Mouse (Mus musculus) hindbrain, embryonic 10.5 days (tissue): ENCODE results near the gene Cln5. TPM values are rescaled to one million over a fixed set of nuclear protein-coding genes. Genes with fewer than 3 reads are reported as not detected.

Experiments
- DNase-seq: peaks from one replicate; pipeline ENCODE4 v3.0.0-alpha.2; 2017; ENCODE audit warnings: low spot score
- H3K27ac ChIP-seq: fragments of 300-500 bp; sonication (generic); 2 replicates; pipeline ENCODE4 v1.5.1; 2016; ENCODE audit warnings: mild to moderate bottlenecking, moderate library complexity
- H3K27me3 ChIP-seq: fragments of 300-500 bp; sonication (generic); 2 replicates; pipeline ENCODE4 v1.6.1; 2016; ENCODE audit warnings: mild to moderate bottlenecking; ENCODE audit not compliant: poor library complexity, insufficient read depth, severe bottlenecking
- H3K36me3 ChIP-seq: fragments of 300-500 bp; sonication (generic); 2 replicates; pipeline ENCODE4 v1.6.1; 2016; ENCODE audit warnings: mild to moderate bottlenecking, moderate library complexity
- H3K4me1 ChIP-seq: fragments of 300-500 bp; sonication (generic); replicated peaks from 2 replicates; pipeline ENCODE4 v1.6.1; 2016; ENCODE audit warnings: mild to moderate bottlenecking
- H3K4me3 ChIP-seq: fragments of 300-500 bp; sonication (generic); 2 replicates; pipeline ENCODE4 v1.5.1; 2016; ENCODE audit warnings: mild to moderate bottlenecking, moderate library complexity
- H3K9me3 ChIP-seq: fragments of 300-500 bp; sonication (generic); 2 replicates; pipeline ENCODE4 v1.6.1; 2016; ENCODE audit warnings: mild to moderate bottlenecking, moderate library complexity
- WGBS: fragments of 180-500 bp; shearing (Covaris S2); methylation state at CpG from one replicate; pipeline ENCODE4 v1.1.7; 2016; 5-methylcytosine and 5-hydroxymethylcytosine counted together
- polyA plus RNA-seq: library from polyadenylated mRNA; unstranded; fragments of >200 nt; fragmentation: Nextera tagmentation; extraction: Ambion mirVana; gene quantifications from 2 replicates; pipeline ENCODE4 v1.2.1, GENCODE M21; 2016

Cln5 gene
- polyA plus RNA-seq, 1 experiment from 2014 or later, result 23.5 TPM

GRCm38 (mm10) chr14:103086671-103087324 is 16.8 kb downstream of the Cln5 start:
- H3K4me1 ChIP-seq, result no peaks in the 10 kb centered on the region
- H3K9me3 ChIP-seq, result no peaks in the 10 kb centered on the region
- no peaks in the 10 kb centered on the region for H3K27me3 ChIP-seq
- H3K27ac ChIP-seq, result no peak overlapping the region
- H3K4me3 ChIP-seq, result no peak overlapping the region
- 95% methylated on average over 4 of the region's 4 CpGs for WGBS
- peaks cover 89% of the 10 kb centered on the region for H3K36me3 ChIP-seq
- DNase-seq, result no peak

DNA sequence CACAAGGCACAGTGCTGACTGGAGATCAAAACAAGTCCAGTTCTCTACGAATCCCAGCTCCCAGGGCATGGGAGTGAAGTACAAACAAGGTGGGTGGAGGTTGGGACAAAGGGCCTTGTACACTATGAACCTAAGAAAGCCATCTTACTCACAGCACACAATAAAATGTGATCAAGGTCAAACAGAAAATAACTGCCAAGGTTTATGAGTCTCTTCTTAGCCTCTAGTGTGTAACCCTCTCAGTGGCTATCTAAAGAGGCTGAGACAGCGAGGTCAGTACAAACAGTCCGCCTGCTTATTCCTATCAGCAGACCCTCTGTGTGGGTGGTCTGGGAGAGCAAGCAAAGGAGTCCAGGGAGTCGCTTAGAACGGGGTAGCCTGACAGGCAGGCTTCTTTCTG is 17.8 kb downstream of the Cln5 start:
- Histone ChIP-seq H3K9me3 (no peaks in the 10 kb centered on the region), H3K27ac (no peak overlapping the region), H3K27me3 (no peaks in the 10 kb centered on the region), H3K4me1 (no peaks in the 10 kb centered on the region), H3K36me3 (peaks cover 91% of the 10 kb centered on the region), H3K4me3 (no peak overlapping the region)
- 91% methylated on average over 5 of the region's 5 CpGs for WGBS
- no peak for DNase-seq

DNA sequence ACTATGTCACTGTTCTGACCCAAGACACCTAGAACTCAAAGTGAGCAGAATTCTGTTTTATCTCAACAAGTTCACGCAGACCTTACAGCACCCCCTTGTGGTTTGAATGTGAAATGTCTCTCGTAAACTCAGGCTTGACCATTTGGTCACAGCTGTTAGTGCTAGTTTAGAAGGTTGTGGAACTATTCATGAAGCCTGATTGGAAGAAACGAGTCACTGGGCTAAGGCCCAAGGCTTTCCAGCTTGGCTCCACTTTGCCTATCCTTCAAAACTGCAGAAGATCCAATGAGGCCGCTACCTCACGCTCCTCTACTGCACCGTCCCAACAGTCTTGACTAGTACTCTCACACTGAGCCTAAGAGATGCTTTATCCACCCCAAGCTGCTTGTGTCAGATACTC is 18.6 kb downstream of the Cln5 start:
- Histone ChIP-seq H3K27ac (no peak overlapping the region), H3K4me1 (no peaks in the 10 kb centered on the region), H3K4me3 (no peak overlapping the region), H3K9me3 (no peaks in the 10 kb centered on the region), H3K36me3 (peaks cover 91% of the 10 kb centered on the region), H3K27me3 (no peaks in the 10 kb centered on the region)
- 75% methylated on average over 6 of the region's 6 CpGs for WGBS
- no peak for DNase-seq

DNA sequence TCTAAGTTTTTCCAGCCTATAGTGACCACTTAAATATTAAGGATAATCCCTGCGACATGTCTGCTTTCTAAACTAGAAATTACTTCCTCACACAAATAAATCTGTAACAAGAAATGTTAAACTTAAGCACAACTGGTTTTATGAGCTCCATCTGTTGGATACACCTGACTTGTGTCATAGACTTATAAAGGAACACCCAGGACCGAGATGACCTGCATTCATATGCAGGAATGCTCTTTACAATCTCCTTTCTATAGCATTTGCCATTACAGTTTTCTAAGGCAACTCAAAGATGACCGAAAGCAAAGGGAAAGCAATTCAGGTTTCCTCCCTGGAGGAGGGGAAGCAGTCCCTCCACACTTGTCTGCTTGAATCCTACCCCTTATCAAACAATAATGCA is 23.2 kb downstream of the Cln5 start:
- Histone ChIP-seq H3K27me3 (no peaks in the 10 kb centered on the region), H3K4me1 (peaks cover 20% of the 10 kb centered on the region), H3K27ac (no peak overlapping the region), H3K4me3 (no peak overlapping the region), H3K36me3 (peaks cover 76% of the 10 kb centered on the region), H3K9me3 (no peaks in the 10 kb centered on the region)
- DNase-seq, result no peak
- 87% methylated on average over 3 of the region's 3 CpGs for WGBS

GRCm38 (mm10) chr14:103093670-103094069 is 23.7 kb downstream of the Cln5 start:
- Histone ChIP-seq H3K36me3 (peaks cover 72% of the 10 kb centered on the region), H3K27ac (no peak overlapping the region), H3K4me1 (peaks cover 20% of the 10 kb centered on the region), H3K27me3 (no peaks in the 10 kb centered on the region), H3K4me3 (no peak overlapping the region), H3K9me3 (no peaks in the 10 kb centered on the region)
- DNase-seq, result no peak
- 88% methylated on average over 4 of the region's 4 CpGs for WGBS

DNA sequence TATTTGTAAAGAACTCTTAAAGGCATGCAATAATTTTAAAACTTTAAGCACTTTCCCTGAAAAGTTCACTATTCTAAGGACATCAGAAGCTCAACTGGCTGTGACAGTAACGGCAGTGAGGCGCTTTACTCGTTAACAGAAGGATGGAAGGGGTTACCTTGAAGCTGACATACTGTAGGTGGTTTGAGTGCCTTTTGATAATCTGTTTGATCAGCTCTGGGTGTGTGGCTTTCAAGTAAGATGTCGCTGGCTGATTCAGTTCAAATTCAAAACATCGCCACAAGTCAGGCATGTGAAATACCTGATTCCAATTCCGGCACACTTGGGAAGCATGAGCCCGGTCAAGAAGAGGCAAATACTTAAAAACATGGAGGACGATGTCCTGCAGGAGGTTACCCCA is 25.0 kb downstream of the Cln5 start:
- H3K27ac ChIP-seq, result no peak overlapping the region
- DNase-seq, result no peak
- peaks cover 62% of the 10 kb centered on the region for H3K36me3 ChIP-seq
- 93% methylated on average over 8 of the region's 8 CpGs for WGBS
- H3K9me3 ChIP-seq, result no peaks in the 10 kb centered on the region
- no peaks in the 10 kb centered on the region for H3K27me3 ChIP-seq
- peaks cover 20% of the 10 kb centered on the region for H3K4me1 ChIP-seq
- no peak overlapping the region for H3K4me3 ChIP-seq

DNA sequence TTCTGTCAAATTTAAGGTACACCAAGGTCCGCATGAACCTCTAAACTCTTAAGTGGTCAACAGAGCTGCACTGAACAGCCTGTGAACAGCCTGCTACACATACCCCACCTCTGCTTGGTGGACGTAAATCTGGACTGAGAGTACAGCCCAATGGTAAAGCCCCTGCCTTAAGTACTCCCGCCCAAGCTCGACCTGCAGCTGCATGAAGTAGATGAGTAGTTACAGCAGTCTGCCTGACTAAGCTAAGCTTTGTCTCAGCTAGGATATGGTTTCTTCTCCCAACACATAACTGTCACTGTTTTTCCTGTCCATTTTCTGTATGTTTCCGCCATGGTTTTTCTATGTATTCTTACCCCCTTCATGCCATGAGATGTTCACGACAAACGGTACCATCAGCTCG is 25.8 kb downstream of the Cln5 start:
- WGBS, result 93% methylated on average over 8 of the region's 8 CpGs

GRCm38 (mm10) chr14:103096621-103097020 is 26.6 kb downstream of the Cln5 start:
- Histone ChIP-seq H3K9me3 (no peaks in the 10 kb centered on the region), H3K27me3 (no peaks in the 10 kb centered on the region), H3K36me3 (peaks cover 51% of the 10 kb centered on the region), H3K4me3 (no peak overlapping the region), H3K27ac (no peak overlapping the region), H3K4me1 (peaks cover 25% of the 10 kb centered on the region)
- 87% methylated on average over 6 of the region's 6 CpGs for WGBS
- no peak for DNase-seq

More for the DNA sequence above, 25.8 kb downstream of the Cln5 start:
- Histone ChIP-seq H3K9me3 (no peaks in the 10 kb centered on the region), H3K4me3 (no peak overlapping the region), H3K27me3 (no peaks in the 10 kb centered on the region), H3K36me3 (peaks cover 59% of the 10 kb centered on the region), H3K27ac (no peak overlapping the region), H3K4me1 (peaks cover 20% of the 10 kb centered on the region)
- no peak for DNase-seq

GRCm38 (mm10) chr14:103098213-103098586 is 28.2 kb downstream of the Cln5 start:
- DNase-seq, result no peak
- Histone ChIP-seq H3K4me3 (peak overlapping the region; percentile 86), H3K27ac (peak overlapping the region; percentile 99), H3K27me3 (no peaks in the 10 kb centered on the region), H3K36me3 (peaks cover 35% of the 10 kb centered on the region), H3K4me1 (peaks cover 32% of the 10 kb centered on the region), H3K9me3 (no peaks in the 10 kb centered on the region)
- 3% methylated on average over 2 of the region's 2 CpGs for WGBS

DNA sequence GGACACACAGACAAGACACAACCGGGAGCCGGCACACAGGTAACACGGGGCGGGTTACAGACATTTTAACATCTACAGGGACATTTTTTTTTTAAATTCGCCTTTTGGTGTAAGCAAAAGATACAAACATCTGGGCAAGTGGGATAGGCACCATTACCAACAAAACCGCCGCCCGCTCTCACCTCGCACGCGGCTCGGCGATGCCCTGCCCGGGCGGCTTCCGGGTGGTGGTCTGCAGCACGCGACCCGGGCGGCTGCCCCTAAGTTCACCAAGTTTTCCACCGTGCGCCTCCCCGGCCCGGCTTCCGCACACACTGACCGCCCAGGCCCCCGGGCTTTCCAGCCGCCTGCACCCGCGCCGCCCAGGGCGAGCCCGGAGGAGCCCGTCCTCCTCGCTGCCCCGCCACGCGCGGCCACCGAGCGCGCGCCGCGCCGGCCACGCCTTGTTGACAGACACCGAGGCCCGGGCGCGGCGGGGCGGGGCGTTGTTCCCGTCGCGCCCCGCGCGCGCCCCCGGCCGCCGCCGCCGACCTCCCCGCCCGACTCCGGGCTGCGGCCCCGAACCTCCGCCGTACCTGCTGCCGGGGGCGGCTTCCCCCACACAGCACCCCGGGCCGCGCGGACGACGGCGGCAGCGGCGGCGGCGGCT is 28.7 kb downstream of the Cln5 start:
- Histone ChIP-seq H3K4me3 (peak overlapping the region; percentile 86), H3K27ac (peak overlapping the region; percentile 99), H3K9me3 (no peaks in the 10 kb centered on the region), H3K4me1 (peaks cover 32% of the 10 kb centered on the region), H3K27me3 (no peaks in the 10 kb centered on the region), H3K36me3 (peaks cover 30% of the 10 kb centered on the region)
- WGBS, result under 1% methylated on average over 85 of the region's 86 CpGs
- peak; percentile 82 for DNase-seq

DNA sequence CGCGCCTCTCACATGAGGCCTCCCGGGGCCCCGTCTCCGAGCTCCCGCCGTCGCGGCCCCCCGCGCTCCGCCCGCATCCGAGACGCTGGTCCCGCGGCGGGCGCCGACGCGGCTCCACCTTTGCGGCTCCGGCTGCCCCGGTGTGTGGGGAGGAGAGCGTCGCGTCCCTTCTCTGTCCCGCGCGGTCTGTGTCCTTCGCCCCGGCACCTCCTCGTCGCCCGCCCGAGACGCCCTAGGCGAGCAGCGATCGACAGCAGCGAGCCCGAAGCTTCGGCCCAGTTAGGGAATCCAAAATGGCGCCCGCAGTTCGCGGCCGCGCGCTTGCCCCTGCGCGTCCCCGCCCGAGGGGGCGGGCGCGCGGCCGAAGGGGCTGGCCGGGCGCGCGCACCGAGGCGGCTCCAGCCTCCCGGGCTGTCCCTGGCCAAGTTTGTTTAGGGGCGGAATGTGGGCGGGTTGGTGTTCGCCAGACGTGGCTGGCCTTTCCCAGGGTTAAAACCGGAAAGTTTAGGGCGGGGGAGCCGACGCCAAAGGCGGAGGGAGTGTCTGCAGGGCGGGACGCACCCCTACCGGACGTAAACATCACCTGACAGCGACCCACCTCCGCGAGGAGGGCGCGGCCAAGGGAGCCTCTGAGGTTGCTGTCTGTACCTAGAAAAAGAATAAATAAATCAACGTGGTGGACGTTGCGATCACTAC is 29.4 kb downstream of the Cln5 start, which contains the start of gene Fbxl3:
Gene Fbxl3 (minus strand): TSS at position 329 of the 696 bp plus-strand sequence.
- Histone ChIP-seq H3K9me3 (no peaks in the 10 kb centered on the region), H3K36me3 (peaks cover 23% of the 10 kb centered on the region), H3K27me3 (no peaks in the 10 kb centered on the region), H3K27ac (peak within 1 kb of the TSS; percentile 99), H3K4me3 (peak within 1 kb of the TSS; percentile 86), H3K4me1 (peaks cover 32% of the 10 kb centered on the region)
- WGBS, result under 1% methylated on average over 88 of the region's 88 CpGs
- peak; percentile 89 for DNase-seq

GRCm38 (mm10) chr14:103100296-103100695 is 30.3 kb downstream of the Cln5 start:
- H3K9me3 ChIP-seq, result no peaks in the 10 kb centered on the region
- peak overlapping the region; percentile 86; the same call in 1 of the 2 replicates for H3K4me3 ChIP-seq
- H3K27me3 ChIP-seq, result no peaks in the 10 kb centered on the region
- 85% methylated on average over 13 of the region's 13 CpGs for WGBS
- peaks cover 14% of the 10 kb centered on the region for H3K36me3 ChIP-seq
- H3K27ac ChIP-seq, result no peak overlapping the region
- H3K4me1 ChIP-seq, result peaks cover 32% of the 10 kb centered on the region
- DNase-seq, result no peak

GRCm38 (mm10) chr14:103101171-103101570 is 31.2 kb downstream of the Cln5 start:
- DNase-seq, result no peak
- 87% methylated on average over 3 of the region's 3 CpGs for WGBS
- no peaks in the 10 kb centered on the region for H3K27me3 ChIP-seq
- no peak overlapping the region for H3K27ac ChIP-seq
- H3K9me3 ChIP-seq, result no peaks in the 10 kb centered on the region
- H3K4me3 ChIP-seq, result no peak overlapping the region
- peaks cover 6% of the 10 kb centered on the region for H3K36me3 ChIP-seq
- H3K4me1 ChIP-seq, result peaks cover 32% of the 10 kb centered on the region
